Mouse (Mus musculus) G1E (cell line): ENCODE data around the gene Glycam1.

Experiments used
- CTCF ChIP-seq: IDR thresholded peaks from 2 replicates; pipeline ENCODE4 v1.5.1; 2012; ENCODE audit warnings: low read depth, low read length, inconsistent platforms, mixed read lengths
- GATA1 ChIP-seq: IDR thresholded peaks from 2 replicates; pipeline ENCODE4 v1.6.1; 2012; ENCODE audit warnings: borderline replicate concordance, low read length, inconsistent platforms, mixed read lengths
- GATA2 ChIP-seq: IDR thresholded peaks from 2 replicates; pipeline ENCODE4 v1.6.1; 2012; ENCODE audit warnings: low read depth, low read length, inconsistent platforms, borderline replicate concordance
- POLR2AphosphoS5 ChIP-seq: IDR thresholded peaks from 2 replicates; pipeline ENCODE4 v1.6.1; 2012; ENCODE audit warnings: low read depth, low read length, inconsistent platforms; ENCODE audit not compliant: insufficient replicate concordance

- TF ChIP-seq GATA1 (no peak), CTCF (no peak), POLR2AphosphoS5 (no peak), GATA2 (no peak)
These were observed 29.9 kb downstream of the Glycam1 start for GRCm38 (mm10) chr15:103535030-103535429.
